Mouse (Mus musculus) frontal cortex, adult (tissue): ENCODE measurements around the gene Aff1.

Experiments used
- ATAC-seq: cut with Nextera tagmentation; 2 replicates; pipeline ENCODE4 v1.9.2; 2017; ENCODE audit warnings: mild to moderate bottlenecking, moderate library complexity, mixed read lengths; ENCODE audit not compliant: low TSS enrichment

Gene Aff1

GRCm38 (mm10) chr5:103691624-103692530 lies at the start of gene Aff1:
Gene Aff1, plus strand, starts transcription at chr5:103692374.
- ATAC-seq = peak; percentile 79

- ATAC-seq = no peak
These were observed 48.0 kb upstream of the Aff1 start for GRCm38 (mm10) chr5:103644167-103644566.

GRCm38 (mm10) chr5:103647320-103647719 lies 44.9 kb upstream of the Aff1 start:
- no peak for ATAC-seq

- no peak for ATAC-seq
These were observed 37.9 kb upstream of the Aff1 start for GRCm38 (mm10) chr5:103654225-103654624.

GRCm38 (mm10) chr5:103654780-103655179 lies 37.4 kb upstream of the Aff1 start:
- no peak for ATAC-seq

- ATAC-seq = peak; percentile 75
These were observed 36.6 kb upstream of the Aff1 start, which contains the start of gene 1700016H13Rik for GRCm38 (mm10) chr5:103655346-103656118. Gene 1700016H13Rik, minus strand, starts transcription at chr5:103656010.

- ATAC-seq = no peak
These were observed 33.3 kb upstream of the Aff1 start for GRCm38 (mm10) chr5:103658921-103659320.

GRCm38 (mm10) chr5:103659571-103659970 lies 32.6 kb upstream of the Aff1 start:
- peak; percentile 79 for ATAC-seq

GRCm38 (mm10) chr5:103664932-103665331 lies 27.2 kb upstream of the Aff1 start:
- ATAC-seq = no peak

- ATAC-seq = no peak
These were observed 26.3 kb upstream of the Aff1 start for GRCm38 (mm10) chr5:103665876-103666275.

GRCm38 (mm10) chr5:103671858-103672257 lies 20.3 kb upstream of the Aff1 start:
- no peak for ATAC-seq

GRCm38 (mm10) chr5:103673611-103674010 lies 18.6 kb upstream of the Aff1 start:
- ATAC-seq = no peak

GRCm38 (mm10) chr5:103674482-103674881 lies 17.7 kb upstream of the Aff1 start:
- no peak for ATAC-seq

GRCm38 (mm10) chr5:103676289-103676881 lies 15.8 kb upstream of the Aff1 start:
- no peak for ATAC-seq

- ATAC-seq = no peak
These were observed 14.3 kb upstream of the Aff1 start for GRCm38 (mm10) chr5:103677894-103678293.

- no peak for ATAC-seq
These were observed 13.2 kb upstream of the Aff1 start for GRCm38 (mm10) chr5:103678974-103679373.

- ATAC-seq = peak; percentile 85
These were observed 11.8 kb upstream of the Aff1 start for GRCm38 (mm10) chr5:103680381-103680780.

- no peak for ATAC-seq
These were observed 10.3 kb upstream of the Aff1 start for GRCm38 (mm10) chr5:103681824-103682223.

- no peak for ATAC-seq
These were observed 2.5 kb upstream of the Aff1 start for GRCm38 (mm10) chr5:103689645-103690044.

GRCm38 (mm10) chr5:103690190-103690589 lies 2.0 kb upstream of the Aff1 start:
- ATAC-seq = no peak

GRCm38 (mm10) chr5:103691171-103691570 lies 1.0 kb upstream of the Aff1 start:
- no peak for ATAC-seq

GRCm38 (mm10) chr5:103692531-103693040 lies 412 bp downstream of the Aff1 start:
- no peak for ATAC-seq
